Mouse (Mus musculus) natural killer cell, adult 2 months (primary cell): ENCODE measurements at regions not wholly inside any gene's neighbourhood (a gene's known extent, or its start where the extent isn't known, plus 50 kb on each side); places are given as distances from the start of the nearest gene placed in this dataset.

Experiments
- DNase-seq, 2 experiments: peaks; one replicate each; pipeline ENCODE4 v3.0.0; 2022; ENCODE audit warnings: low spot score in 2 of 2

DNA sequence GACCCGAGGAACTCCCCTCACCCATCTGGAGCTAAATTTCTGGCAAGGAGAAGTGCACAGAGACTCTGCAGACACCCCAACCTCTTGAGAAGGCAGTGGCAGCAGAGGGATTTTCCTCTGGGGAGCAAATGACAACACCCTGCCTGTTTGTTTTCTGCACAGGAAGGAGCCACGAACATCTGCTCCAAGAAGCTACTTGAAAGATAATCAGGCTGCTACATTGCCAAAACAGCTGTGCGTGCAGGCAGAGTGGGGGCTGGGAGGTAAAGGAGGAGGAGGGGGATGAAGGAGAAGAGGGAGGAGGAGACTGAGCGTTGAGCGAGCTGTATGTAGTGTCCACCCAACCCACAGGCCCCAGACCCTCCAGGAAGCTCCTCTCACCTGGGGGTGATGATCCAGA, 149.0 kb downstream of the Rplp1 start:
- no peak for DNase-seq

DNA sequence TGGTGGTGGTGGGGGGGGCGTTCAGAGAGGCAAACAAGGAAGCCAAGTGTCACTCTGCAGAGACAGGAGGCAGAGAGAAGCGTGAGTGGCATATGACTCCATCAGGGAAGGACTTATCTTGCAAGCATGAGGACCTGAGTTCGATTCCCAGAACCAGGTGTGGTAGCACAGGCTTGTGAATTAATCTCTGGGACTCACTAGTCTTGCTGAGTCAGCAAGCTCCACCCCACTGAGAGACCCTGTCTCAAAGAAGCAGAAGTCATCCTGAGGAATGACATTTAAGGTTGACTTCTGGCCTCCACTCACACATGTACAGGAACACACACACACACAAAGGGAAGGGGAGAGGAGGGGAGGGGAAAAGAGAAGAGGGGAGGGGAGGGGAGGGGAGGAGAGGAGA, 156.5 kb downstream of the Rplp1 start:
- DNase-seq, result no peak

DNA sequence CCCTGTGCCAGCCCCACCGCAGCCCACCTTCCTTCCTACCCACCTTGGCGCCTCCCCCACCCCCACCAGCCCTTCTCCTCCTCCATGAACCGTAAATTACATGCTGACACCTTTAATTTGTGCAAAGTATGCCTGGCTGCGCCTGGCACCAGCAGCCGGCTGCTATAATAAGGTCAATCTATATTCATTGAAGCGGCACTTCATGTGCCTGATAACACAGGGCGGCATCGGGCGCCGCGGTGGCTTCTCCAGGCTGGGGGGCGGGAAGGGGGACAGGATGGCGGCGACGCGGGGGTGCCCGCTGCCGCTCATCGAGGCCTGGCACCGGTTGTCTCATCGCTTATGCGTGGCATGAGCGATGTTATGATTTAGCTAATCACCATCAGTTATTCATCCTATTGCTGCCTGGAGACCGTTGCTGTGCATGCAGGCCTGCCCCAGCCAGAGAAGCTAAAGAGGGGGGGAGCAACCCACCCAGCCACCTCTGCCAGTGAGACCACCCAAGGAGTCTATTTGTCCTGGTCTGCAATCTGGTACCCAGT, 157.5 kb downstream of the Rplp1 start:
- no peak for DNase-seq

DNA sequence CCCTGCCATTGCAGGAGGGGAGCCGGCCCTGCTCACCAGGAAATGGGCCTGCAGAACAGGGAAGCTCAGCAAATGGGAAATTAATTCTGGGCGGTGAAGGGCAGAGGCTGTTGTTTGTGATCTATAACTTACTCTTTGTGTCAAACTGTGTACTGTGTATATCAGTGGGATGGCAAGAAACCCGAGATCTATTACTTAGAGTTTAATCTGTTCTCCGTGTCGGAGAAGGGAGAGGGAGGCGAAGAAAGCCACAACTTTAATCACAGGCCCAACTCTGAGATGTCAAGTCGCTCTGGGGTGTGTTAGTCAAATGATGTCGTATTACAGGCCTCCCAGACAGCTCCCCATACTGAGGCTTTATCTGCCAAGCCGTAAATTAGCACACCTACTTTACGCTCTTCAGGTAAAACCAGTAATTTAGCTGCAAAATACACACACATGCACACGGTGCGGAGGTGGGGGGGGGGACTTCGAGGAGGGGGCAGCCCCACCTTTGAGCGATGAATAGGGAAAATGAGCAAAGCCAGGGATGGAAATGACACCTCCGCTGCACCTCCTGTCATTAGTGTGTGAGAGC, 158.0 kb downstream of the Rplp1 start:
- no peak for DNase-seq

DNA sequence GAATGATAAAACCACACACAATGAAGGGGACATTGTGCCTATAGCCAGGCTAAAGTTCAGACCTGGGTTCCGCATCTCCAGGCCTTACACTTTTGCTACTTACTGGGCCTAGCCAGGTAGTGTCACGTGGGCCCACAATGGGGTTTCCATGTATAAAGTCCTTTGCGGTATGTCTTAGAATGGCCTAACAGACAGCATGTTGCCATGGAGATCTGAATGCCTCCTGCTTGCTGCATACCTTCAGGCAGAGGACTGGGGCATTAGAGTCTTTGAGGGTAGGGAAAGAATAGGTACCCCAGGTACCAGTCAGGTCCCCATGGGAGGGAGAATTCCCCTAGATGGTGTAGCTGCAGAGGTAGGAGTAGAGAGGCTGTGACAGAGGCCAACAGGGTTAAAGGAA, 159.0 kb downstream of the Rplp1 start:
- DNase-seq, result no peak

DNA sequence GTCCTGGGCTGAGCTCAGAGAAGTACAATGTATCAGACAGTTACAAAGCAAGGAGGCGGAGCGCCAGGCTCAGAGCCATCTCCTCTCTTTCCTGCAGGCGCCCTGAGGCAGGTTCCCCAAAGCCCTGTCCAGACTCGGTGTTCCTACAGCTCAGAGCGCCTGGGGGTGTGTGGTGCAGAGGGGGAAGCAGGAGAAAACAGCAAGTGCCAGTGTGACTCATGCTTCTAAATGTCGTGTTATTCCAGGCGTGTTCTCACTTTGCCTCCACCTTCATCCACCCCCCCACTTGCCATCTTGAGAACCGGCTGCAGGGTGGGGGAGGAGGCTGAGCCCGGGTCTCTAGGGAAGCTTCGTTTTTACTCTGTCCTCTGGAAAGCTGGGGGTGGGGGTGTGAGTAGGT, 160.5 kb downstream of the Rplp1 start:
- DNase-seq, result no peak

DNA sequence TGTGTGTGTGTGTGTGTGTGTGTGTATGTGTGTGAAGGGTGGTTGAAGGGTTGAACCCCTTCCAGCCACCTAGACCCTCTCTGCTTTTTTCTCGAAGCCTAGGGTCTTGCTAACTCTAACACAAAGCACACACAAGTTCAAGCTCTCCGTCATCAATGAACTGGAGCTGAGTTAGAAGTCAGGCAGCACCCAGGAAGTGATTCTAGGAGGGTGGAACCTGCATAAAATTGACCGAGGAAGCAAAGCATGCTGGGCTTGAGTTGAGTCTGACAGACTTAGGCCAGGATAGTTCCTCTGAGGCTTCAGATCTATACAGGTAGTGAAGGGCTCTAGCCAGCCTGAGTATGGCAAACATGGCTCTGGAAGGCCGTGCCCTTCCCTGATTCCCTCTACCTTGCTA, 165.1 kb downstream of the Rplp1 start:
- DNase-seq, result no peak

DNA sequence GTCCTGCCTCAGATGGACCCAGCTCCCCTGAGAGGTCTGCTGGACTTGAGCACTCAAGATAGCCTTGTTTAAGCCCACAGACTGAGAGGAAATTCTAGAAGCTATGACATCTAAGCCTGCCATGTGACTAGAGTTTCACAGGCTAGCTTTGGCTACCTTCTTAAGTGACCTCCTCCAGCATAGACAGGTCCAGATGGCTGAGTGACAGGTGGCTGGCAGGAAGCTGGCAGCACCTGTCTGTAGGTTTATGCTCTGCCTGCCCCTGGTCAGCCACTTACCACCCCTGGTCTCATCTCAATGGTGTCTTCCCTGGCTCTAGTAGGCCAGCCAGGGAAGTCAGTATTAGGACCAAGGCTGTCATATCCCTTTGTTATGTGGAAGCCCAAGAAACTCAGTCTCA, 165.9 kb downstream of the Rplp1 start:
- DNase-seq, result no peak

DNA sequence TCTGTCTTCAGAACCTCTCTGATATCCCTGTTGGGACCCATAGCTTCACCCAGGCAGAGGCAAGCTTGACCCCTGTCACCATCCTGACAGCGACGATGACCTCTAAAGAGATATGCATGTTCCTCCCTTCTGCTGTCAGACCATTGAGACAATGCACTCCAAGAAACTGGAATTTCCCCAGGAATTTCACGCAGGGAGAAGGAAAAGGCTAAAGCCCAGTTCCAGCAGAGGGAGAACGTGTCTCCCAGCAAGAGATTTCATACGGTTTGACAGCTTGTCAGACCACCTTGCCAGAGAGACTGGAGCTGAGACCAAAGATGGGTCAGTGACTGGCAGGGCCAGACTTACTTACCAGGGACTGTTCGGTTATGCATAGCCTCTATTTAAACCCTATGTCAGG, 167.9 kb downstream of the Rplp1 start:
- DNase-seq, result no peak

DNA sequence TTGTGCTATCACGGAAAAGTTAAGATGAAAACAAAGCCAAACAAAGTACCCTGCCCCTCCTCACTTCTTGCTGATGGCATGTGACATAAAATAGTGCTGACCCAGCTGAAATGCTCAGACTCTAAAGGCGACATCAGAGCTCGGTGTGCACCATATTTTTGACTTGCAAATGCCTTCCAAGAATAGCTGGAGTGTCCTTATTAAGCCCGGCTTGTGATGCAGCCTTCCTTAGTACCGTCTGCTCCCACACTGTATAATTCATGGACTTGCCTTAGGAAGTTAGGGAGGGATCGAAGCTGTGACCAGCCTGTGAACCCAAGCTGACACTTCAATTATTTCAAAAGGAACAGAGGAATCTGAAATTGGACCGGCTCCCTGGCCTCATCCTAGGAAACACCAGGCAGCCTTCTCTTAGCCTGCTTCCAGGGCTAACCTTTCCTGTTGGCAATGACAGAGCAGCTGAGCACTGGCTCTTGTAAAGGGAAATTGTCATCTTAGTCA, 169.0 kb downstream of the Rplp1 start:
- DNase-seq, result no peak

DNA sequence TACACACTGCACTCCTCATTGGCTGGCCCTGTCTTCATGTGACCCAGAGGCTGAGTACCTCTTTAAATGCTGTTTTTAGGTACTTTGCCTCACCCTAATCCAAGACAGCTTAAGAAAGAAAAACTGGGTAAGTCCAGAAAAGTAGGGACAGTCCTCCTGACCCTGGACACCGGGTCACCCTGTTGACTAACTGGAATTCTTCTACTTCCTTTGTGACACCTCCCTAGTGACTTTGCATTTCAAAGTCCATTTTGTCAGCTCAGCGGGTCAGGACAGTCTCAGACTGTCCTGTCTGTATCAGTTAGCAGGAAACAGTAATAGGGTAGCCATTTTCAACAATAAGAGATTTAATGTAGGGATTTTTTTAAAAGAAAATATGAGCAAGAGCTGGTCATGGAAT, 180.8 kb downstream of the Rplp1 start:
- DNase-seq, result no peak

DNA sequence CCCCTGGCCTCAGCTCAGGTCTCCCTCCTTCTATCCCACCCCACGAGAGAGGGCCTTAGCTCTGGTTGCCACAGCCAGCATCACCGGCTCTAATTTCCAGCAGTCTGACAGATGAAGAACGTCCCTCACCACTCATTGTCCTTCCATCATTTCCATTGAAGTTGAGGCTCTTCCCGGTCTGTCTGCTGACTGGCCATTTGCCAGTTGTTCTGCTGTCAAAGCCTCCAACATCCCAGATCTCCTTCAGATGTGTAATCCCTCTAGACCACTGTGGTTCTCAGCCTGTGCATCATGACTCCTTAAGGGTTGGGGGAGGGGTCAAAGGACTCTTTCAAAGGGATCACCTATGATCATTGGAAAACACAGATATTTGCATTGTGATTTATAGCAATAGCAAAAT, 181.6 kb downstream of the Rplp1 start:
- DNase-seq, result no peak

DNA sequence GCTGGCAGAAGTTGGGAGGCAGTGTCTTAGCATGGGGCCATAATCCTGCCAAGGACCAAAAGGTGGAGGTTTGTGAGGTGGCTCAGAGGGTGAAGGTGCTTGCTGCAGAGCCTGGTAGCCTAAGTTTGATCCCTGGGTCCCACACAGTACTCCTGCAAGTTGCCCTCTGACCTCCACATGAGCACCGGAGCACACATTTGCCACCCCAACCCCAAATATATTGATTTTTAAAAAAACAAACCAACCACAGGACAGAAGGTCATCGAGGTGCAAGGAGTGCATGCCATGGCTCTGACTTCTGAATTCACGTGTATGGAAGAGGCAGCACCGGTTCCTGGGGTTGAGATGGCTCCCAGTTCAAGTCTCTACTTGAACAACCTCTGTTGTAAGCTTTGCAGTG, 186.2 kb downstream of the Rplp1 start:
- DNase-seq, result no peak

DNA sequence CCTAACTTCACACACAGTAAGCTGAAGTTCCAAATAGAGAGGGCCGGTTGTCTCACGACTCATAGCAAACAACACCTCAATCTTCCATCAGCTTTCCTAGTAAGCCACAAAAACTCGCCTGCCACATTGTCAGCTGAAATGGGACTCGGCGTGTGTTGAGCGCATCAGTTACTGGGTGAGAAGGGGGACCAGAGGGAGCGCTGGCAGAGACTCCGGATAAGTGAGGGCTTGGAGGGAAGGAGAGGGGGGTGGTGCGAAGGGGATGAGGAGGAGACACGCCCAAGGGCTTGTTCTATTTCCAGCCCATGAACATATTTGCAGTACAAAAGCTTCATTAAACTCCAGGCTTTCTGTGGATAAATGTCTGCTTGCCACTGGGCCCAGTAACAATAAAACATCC, 186.7 kb downstream of the Rplp1 start:
- DNase-seq, result no peak

DNA sequence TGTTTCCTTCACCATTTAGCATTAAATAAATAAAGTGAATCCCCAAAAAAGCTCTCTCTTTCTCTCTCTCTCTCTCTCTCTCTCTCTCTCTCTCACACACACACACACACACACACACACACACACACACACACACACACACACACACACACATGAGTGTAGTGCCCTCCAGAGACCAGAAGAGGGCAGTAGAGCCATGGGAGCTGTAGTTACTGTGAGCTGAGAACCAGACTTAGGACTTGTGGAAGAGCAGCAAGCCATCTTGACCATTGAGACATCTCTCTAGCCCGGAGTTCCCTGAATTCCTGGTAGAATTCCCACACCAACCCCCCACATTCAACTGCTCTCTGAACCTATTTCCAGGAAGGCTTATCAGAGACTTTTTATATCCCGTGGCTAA, 190.3 kb downstream of the Rplp1 start:
- no peak for DNase-seq

DNA sequence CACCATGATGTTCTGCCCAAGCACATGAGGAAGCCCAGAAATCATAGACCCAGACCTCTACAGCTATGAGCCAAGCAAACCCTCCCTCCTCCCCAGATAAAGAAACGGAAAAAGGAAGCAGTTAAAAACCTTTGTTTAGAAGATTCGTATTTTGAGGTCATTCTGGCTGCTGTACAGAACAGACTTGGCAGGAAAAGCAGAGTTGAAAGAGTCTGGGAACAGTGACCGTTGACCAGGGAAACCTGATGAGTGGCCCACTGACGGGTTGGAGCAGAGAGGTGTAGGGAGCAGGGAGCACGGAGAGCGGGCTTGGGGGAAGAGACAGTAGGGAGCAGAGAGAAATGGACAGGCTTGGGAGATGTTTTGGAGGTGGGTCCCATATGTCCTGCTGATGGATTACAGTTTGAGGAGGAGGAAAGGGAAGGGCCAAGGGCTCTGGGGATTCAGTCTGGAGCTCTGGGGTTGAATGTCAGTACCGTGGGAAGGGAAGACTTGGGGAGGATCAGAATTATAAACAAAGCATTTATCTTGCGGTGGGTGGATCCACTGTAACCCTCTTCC, 191.2 kb downstream of the Rplp1 start:
- no peak for DNase-seq

DNA sequence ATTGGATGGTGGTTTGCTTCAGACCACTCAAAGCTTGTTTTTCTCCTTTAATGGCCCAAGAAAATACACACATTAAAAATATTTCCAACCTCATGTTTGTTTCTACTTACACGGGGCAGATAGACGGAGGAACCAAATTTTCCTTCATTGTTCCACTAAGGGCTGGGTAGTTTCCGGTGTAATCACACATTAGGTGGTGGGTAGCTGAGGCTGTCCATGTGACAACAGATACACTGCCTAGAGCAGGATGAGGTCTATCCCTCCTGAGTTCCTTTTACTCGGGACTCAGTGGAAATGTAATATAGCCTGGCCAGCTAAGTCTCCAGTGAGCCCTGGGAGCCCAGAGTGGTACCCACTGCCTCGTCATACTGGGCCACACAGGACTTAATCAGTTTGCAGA, 192.5 kb downstream of the Rplp1 start:
- no peak for DNase-seq

DNA sequence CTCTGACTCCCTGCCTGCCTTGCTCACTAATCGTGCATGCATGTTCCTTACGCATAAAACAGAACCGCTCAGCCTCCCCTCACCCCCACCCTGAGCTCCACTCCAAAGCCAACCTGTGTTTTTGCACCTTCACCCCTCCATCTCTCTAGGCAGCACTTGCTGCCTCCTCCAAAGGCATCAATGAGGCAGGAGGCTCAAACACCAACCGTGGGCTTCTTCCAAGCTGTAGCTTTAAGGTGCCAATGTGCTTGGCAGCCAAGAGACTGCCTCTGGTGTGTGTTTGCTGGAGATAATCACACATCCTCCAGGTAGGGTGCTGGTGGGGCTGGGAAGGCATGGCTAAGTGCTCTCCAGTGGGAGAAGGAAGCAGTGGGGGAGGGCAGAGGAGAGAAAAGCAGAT, 193.3 kb downstream of the Rplp1 start:
- DNase-seq, result no peak

DNA sequence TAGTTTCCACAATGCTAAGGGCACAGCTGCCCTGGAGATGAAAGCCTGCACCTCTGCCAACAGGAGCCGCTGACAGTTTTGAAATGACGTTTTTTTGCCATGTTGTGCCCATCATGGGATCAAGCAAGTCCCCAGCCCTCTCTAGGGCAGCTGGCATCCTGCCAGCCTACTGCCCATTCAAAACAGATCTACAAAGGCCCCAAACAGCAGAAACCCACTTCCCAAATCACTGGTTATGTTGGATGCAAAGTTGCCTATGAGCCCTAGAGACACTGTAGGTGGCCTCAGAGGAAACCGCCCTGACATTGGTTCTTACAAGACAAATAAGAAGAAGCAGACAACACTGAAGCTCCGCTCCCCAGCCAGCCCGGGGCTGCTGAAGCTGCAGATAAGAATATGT, 194.1 kb downstream of the Rplp1 start:
- no peak for DNase-seq

DNA sequence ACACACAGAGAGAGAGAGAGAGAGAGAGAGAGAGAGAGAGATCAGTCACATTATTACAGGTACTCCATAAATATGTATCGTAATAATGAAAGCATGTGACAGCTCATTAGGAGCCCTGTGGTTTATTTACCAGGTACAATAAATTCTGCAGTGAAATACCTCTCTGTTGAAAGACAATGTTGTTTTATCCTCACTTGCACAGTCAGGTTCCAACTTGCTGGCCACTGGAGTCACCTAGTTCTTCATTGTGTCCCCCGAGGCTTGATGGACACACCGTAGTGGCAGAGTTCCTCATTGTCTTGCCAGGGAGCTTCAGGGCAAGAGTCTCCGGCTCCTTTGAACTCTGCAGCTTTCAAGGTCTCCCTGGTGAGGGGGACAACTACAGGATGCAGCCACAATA, 197.6 kb downstream of the Rplp1 start:
- DNase-seq, result no peak

DNA sequence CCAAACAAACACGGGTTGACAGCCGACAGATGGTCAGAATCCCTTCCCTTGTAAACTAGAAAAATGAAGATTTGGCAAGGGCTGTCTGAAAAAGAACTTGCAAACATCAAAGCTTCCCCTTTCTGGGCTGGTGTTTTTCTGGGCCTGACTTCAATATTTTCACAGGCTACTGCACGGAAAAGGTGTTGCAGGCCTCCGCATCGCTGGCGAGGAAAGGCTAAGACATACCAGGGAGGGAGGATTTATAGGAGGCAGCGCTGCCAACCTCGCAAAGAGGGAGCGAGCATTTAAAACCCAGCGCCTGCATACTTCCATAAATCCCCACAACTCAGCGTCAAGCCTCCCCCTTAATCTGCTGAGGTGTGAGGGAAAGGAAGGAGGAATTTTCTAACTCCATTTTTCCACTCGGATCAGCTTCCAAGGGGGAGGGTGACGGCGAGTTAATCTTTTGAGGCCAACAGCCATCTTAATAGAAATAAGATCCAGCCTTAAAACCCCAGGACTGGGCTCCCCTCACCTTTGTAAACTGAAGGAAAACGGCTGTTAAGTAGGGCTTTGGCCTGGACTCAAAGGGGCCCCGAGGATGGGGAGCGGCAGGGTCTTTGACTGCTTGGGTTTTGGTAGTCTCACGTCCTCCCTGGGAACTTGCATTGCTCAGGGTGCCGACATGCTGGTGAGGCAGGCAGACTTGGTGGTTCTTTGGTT, 199.9 kb downstream of the Rplp1 start:
- no peak for DNase-seq

DNA sequence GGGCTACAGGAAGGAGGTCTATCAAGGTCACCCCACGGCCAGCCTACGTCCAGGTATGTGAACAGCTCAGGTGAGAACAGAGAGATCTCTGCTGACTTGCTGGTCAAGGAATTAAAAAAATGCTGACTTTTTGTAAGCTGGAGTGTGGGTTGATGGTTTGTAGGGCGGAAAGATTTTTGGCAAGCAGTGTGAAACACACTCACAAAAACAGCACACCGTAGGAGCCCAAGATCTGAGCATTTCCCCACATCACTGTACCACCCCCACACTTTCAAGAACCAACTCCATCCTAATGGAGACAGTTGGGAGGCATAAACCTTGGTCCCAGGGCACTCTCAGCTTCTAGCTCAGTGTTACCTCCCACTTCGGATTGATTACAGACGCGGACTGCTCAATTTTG, 200.5 kb downstream of the Rplp1 start:
- no peak for DNase-seq

DNA sequence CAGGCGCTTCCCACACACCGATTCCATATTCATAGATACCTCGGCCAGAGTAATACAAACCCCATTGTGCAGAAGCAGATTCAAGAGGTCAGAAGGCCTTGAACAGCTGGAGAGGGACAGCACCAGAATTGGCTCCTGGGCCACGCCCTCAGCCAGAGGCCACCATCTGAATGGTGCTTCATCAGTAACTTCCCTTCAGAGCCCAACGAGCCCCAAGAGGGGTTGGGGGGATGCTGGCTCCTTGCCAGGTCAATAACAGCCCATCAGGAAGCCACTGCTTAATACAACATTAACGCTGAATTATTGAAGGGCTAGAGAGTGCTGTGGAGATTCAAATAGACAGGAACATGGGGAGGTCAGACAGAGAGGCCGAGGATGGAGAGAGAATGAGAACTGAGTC, 203.0 kb downstream of the Rplp1 start:
- DNase-seq, result no peak
